21 mouse cellular contexts compared by ENCODE assay signal in the genomic region with DNA sequence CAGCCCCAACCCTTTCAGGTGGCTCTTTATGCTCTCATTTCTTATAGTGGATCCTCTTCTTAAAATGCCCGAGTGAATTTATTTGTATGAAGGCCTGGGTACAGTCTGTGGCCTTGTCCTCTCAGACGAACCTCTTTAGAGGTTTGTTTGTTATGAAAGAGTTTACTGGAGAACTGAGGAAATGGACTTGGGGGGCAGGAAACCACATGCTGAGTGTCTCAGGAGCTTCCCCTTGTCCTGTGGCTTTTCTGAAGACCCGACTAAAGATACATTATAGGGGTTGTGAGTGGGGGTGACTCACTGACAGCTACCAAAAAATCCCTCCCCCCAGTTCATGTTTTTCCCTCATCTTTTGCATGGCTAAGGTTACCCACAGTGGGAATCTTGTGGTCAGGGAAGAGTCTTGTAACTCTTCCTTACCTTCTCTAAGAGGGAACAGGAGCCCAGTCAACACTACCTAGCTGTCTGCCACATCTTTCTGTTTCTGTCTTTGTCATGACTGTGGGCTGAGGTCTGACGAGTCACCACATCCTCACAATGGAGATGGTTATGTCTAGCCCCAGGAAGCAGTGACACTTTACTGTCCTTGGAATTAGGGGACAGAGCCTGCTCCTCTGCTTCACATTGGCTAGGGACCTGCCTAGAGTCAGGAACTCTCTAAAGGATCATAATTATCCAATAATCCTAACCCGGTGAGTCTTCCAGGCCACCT. TPM values are rescaled to one million over a fixed set of nuclear protein-coding genes. Genes with fewer than 3 reads are reported as not detected.
A peak's percentile ranks its signal among the peaks of the same experiment; 100 is the strongest.
DNase-seq lines count a peak whose midpoint lies in the region; ATAC-seq lines count a peak whose summit lies in the region.
"Had no signal": no experiment of that assay in that cellular context is flagged by ENCODE, and none has a peak within 500 bp of the region (broad histone marks: within the 10 kb centered on the region; RNA-seq: fewer than 3 reads in every experiment).

No protein-coding gene starts in this region.

- peaks cover 53% of the 10 kb centered on the region for H3K4me1 ChIP-seq in megakaryocyte, embryonic 14.5 days
- H3K4me1 ChIP-seq: heart, embryonic 15.5 days; lung, embryonic 15.5 days had no signal

- peaks cover 9% of the 10 kb centered on the region for H3K27me3 ChIP-seq in megakaryocyte, embryonic 14.5 days (replicated peaks)
- H3K27me3 ChIP-seq: forebrain, embryonic 12.5 days; heart, embryonic 15.5 days; lung, embryonic 15.5 days had no signal

- H3K9me3 ChIP-seq in megakaryocyte, embryonic 14.5 days: peaks cover 5% of the 10 kb centered on the region
- H3K9me3 ChIP-seq: forebrain, embryonic 12.5 days; G1E; heart, embryonic 15.5 days; lung, embryonic 15.5 days had no signal

- H3K4me3 ChIP-seq in megakaryocyte, embryonic 14.5 days (replicated peaks): peak overlapping the region; percentile 78
- H3K4me3 ChIP-seq: forebrain, embryonic 12.5 days; heart, embryonic 15.5 days; lung, embryonic 15.5 days; myocyte had no signal

- H3K36me3 ChIP-seq in megakaryocyte, embryonic 14.5 days (replicated peaks; ENCODE audit: low read length): peaks cover 4% of the 10 kb centered on the region
- H3K36me3 ChIP-seq: forebrain, embryonic 12.5 days; G1E; heart, embryonic 15.5 days; lung, embryonic 15.5 days had no signal

- no peak for ATAC-seq in frontal cortex, adult (ENCODE audit: low TSS enrichment)

- peak; percentile 45 for DNase-seq in thymus, postnatal 0 days (ENCODE audit: low spot score)
- no peak for DNase-seq in thymus, postnatal 25 days
- peak; percentile 44 for DNase-seq in c-Kit-positive CD71-negative TER-119-negative erythroid progenitor cells, embryonic 14.5 days (ENCODE audit: low read depth)
- DNase-seq in spleen, adult 18-20 months: no peak
- DNase-seq in urinary bladder, postnatal 10 days (ENCODE audit: low spot score): no peak
- DNase-seq: cerebellum, adult 9-10 months; gastrocnemius, postnatal 10 days; heart, adult 18-20 months; kidney, adult 2 months; kidney, postnatal 10 days; left cerebral cortex, postnatal 4 days; liver; midbrain, embryonic 14.5 days; right cerebral cortex, postnatal 4 days had no signal

RNA-seq across cellular contexts. Expression of gene Lyrm9, which starts 38.3 kb away (rescaled TPM):
- 28.4 and 31.0 TPM in 2 replicates for polyA plus RNA-seq in thymus, postnatal 0 days (2015; fragmentation: Nextera tagmentation; extraction: Ambion mirVana)
- polyA plus RNA-seq in megakaryocyte, embryonic 14.5 days (2012; ENCODE audit: insufficient read depth, low replicate concordance): 62.0 and 120 TPM in 2 replicates

RNA-seq across cellular contexts. Expression of gene Nos2, which starts 55.9 kb away (rescaled TPM):
- 0.92 and 0.96 TPM in 2 replicates for polyA plus RNA-seq in thymus, postnatal 0 days (2015; fragmentation: Nextera tagmentation; extraction: Ambion mirVana)
- polyA plus RNA-seq in megakaryocyte, embryonic 14.5 days (2012; ENCODE audit: insufficient read depth, low replicate concordance): 0.06 TPM in 1 of 2 replicates, not detected in the other
- polyA plus RNA-seq: G1E had no signal

Comparison
In these comparisons a context has a peak if more than half of its experiments do, and no peak if none do; other contexts are left out.
1. DNase-seq: peak in thymus, postnatal 0 days (single experiment) and c-Kit-positive CD71-negative TER-119-negative erythroid progenitor cells, embryonic 14.5 days (single experiment); none in thymus, postnatal 25 days (single experiment), spleen, adult 18-20 months (0 of 2) and urinary bladder, postnatal 10 days (single experiment).